Mouse (Mus musculus) spleen, adult 2 months (tissue): ENCODE data around the gene Stn1.

Experiments
- CTCF ChIP-seq: fragments of 200-500 bp; IDR thresholded peaks from 2 replicates; pipeline ENCODE4 v1.5.1; 2011; ENCODE audit warnings: mild to moderate bottlenecking, inconsistent platforms; ENCODE audit not compliant: insufficient read depth, insufficient read length, insufficient replicate concordance; ENCODE audit errors: extremely low read depth
- POLR2A ChIP-seq: fragments of 200-500 bp; IDR thresholded peaks from 2 replicates; pipeline ENCODE4 v1.6.1; 2011; ENCODE audit warnings: low read depth, low read length, inconsistent platforms

GRCm38 (mm10) chr19:47453352-47453751 is 84.0 kb downstream of the Stn1 start:
- TF ChIP-seq POLR2A (no peak), CTCF (no peak)
